Mouse (Mus musculus): Measurements from ENCODE around the gene Erbb4.

- TF ChIP-seq POLR2A (IDR thresholded peaks at IDR 0.05; ENCODE audit: low read depth, low read length) = no peak
- no peak for TF ChIP-seq CTCF (IDR thresholded peaks at IDR 0.05; ENCODE audit: extremely low read depth, insufficient read length, insufficient replicate concordance, low read depth, low read length)
Observed at GRCm38 (mm10) chr1:69106937-69107461, 860 bp downstream of the Erbb4 start.

Data from small intestine, adult 2 months (tissue).